Mouse (Mus musculus) activated CD4-positive, CD25-positive, alpha-beta regulatory T cell, adult 4 months (primary cell): ENCODE measurements around the gene Crb3. TPM values are rescaled to one million over a fixed set of nuclear protein-coding genes. Genes with fewer than 3 reads are reported as not detected.

Experiments
- ATAC-seq: one replicate; pipeline ENCODE4 v1.8.0; 2017
- polyA plus RNA-seq, 2 experiments: library from polyadenylated mRNA; unstranded; fragments of 100-300 nt; shearing (Covaris generic); gene quantifications; one replicate each; pipeline ENCODE4 v1.2.1; 2017

Gene Crb3
- polyA plus RNA-seq, 2 experiments from 2014 or later, result 0.46 to 0.73 TPM

GRCm38 (mm10) chr17:57107064-57107463 is 48.2 kb downstream of the Crb3 start:
- no peak for ATAC-seq

- no peak for ATAC-seq
Observed at GRCm38 (mm10) chr17:57108040-57108665, 49.2 kb downstream of the Crb3 start.

DNA sequence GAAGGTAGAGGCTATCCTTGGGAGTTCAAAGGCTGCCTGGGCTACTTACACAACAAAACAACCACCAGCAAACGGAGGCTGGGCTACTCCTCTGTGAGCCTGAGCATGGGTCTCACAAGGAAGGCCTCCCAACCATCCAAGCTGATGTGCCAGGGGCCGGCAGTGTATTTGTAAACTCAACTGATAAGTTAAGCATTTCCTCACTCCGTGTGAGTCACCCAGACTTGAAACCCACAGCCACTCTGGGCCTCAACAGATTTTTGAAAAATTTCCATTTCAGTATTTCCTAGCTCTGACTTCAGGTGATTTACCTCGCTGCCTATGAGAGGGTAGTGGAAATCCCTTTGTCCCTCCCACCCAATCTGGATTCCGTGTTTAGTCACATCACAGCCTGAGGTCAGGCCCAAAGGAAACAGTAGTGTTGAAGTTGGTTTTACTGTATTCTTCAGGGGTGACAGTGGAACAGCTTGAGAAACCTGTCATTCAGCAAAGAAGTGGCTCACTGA is 49.8 kb downstream of the Crb3 start:
- ATAC-seq, result peak; percentile 74

DNA sequence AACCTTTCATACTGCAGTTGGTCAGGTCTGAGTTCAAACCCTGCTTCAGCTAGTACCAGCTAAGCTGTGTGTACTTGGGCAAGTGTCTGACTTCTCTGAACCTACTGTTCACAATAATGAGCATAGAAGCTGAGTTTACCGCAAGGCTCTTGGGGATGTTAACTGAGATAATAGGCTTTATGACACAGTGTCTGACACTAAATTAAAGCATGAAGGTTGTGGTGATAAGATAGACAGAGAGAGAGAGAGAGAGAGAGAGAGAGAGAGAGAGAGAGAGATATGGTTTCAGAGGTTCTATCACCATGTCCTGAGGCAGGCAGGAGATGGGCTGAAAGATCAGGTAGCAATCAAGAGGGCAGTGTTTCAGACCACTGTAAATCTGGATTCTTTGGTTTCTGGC is 51.1 kb downstream of the Crb3 start:
- no peak for ATAC-seq

- ATAC-seq, result no peak
Observed at GRCm38 (mm10) chr17:57112768-57113474, 54.0 kb downstream of the Crb3 start.

Other genes starting within 250 kb of the Crb3 start
- gene Rfx2, start 228.1 kb upstream of the Crb3 start, polyA plus RNA-seq, result 1 to 10 TPM; 1.4 to 1.9 TPM
- gene Acsbg2, start 184.7 kb upstream of the Crb3 start, polyA plus RNA-seq, result under 1 TPM in 1 of 2 experiments, not detected in 1; 0.21 TPM
- under 1 TPM; 0.28 to 0.37 TPM for gene 1700061G19Rik, start 183.6 kb upstream of the Crb3 start, polyA plus RNA-seq
- gene Mllt1, start 123.7 kb upstream of the Crb3 start, polyA plus RNA-seq, result 1 to 10 TPM; 4.6 to 6.4 TPM
- not detected for gene Acer1, start 77.0 kb upstream of the Crb3 start, polyA plus RNA-seq
- 10 to 100 TPM; 79.3 to 85.4 TPM for gene Clpp, start 68.8 kb upstream of the Crb3 start, polyA plus RNA-seq
- 10 to 100 TPM; 22.6 to 26.9 TPM for gene Alkbh7, start 61.8 kb upstream of the Crb3 start, polyA plus RNA-seq
- gene Pspn, start 59.1 kb upstream of the Crb3 start, polyA plus RNA-seq, result not detected
- gene Gtf2f1, start 47.8 kb upstream of the Crb3 start, polyA plus RNA-seq, result 10 to 100 TPM; 63.3 to 89.3 TPM
- gene Gm17949, start 47.6 kb upstream of the Crb3 start, polyA plus RNA-seq, result under 1 TPM in 1 of 2 experiments, not detected in 1; 0.57 TPM
- gene Khsrp, start 27.6 kb upstream of the Crb3 start, polyA plus RNA-seq, result 10 to 100 TPM; 19.6 to 30.9 TPM
- not detected for gene Slc25a41, start 17.5 kb upstream of the Crb3 start, polyA plus RNA-seq
- gene Slc25a23, start 758 bp downstream of the Crb3 start, polyA plus RNA-seq, result 1 to 10 TPM; 1.5 to 3.2 TPM
- gene Dennd1c, start 19.4 kb downstream of the Crb3 start, polyA plus RNA-seq, result 100 to 1,000 TPM; 205 to 208 TPM
- gene Tubb4a, start 28.7 kb downstream of the Crb3 start, polyA plus RNA-seq, result 1 to 10 TPM; 3.5 to 4.2 TPM
- 1 to 10 TPM; 9.0 to 9.9 TPM for gene Tnfsf9, start 46.2 kb downstream of the Crb3 start, polyA plus RNA-seq
- gene Cd70, start 90.7 kb downstream of the Crb3 start, polyA plus RNA-seq, result 1 to 10 TPM; 1.1 to 2.1 TPM
- 10 to 100 TPM in 1 of 2 experiments, 1 to 10 TPM in 1; 7.9 to 12.8 TPM for gene Tnfsf14, start 135.1 kb downstream of the Crb3 start, polyA plus RNA-seq
- under 1 TPM in 1 of 2 experiments, not detected in 1; 0.41 TPM for gene C3, start 169.0 kb downstream of the Crb3 start, polyA plus RNA-seq
- gene Gpr108, start 189.3 kb downstream of the Crb3 start, polyA plus RNA-seq, result 10 to 100 TPM; 46.4 to 55.8 TPM
- 1 to 10 TPM; 1.7 to 2.5 TPM for gene Trip10, start 190.3 kb downstream of the Crb3 start, polyA plus RNA-seq
- gene Vav1, start 220.0 kb downstream of the Crb3 start, polyA plus RNA-seq, result 10 to 100 TPM; 74.1 to 83.7 TPM